Mouse (Mus musculus) MEL (cell line): ENCODE data around the gene Ormdl1. TPM values are rescaled to one million over a fixed set of nuclear protein-coding genes. Genes with fewer than 3 reads are reported as not detected.

ENCODE experiments used
- DNase-seq: peaks from one replicate; pipeline ENCODE4 v3.0.0; 2011; ENCODE audit warnings: low read depth, low spot score
- H3K27ac ChIP-seq: 2 replicates; pipeline ENCODE4 v1.5.1; 2012; ENCODE audit warnings: low read depth, mild to moderate bottlenecking, control low read depth, low read length, moderate library complexity; ENCODE audit not compliant: control insufficient read depth
- H3K27me3 ChIP-seq, 2 experiments: fragments of 150-350 bp in 1 of 2; sonication (generic) in 1 of 2; 2 replicates each; pipeline ENCODE4 v1.6.1; 2012; ENCODE audit warnings: low read length in 2 of 2, mild to moderate bottlenecking in 2 of 2, improper control_type of control experiment in 1 of 2, moderate library complexity in 1 of 2; ENCODE audit not compliant: insufficient read depth in 2 of 2, control insufficient read depth in 1 of 2
- H3K36me3 ChIP-seq, 2 experiments: 2 replicates each; pipeline ENCODE4 v1.6.1; 2012 to 2014; ENCODE audit warnings: low read length in 2 of 2, improper control_type of control experiment in 1 of 2, inconsistent platforms in 1 of 2, mild to moderate bottlenecking in 1 of 2; ENCODE audit not compliant: insufficient read depth in 2 of 2, control insufficient read depth in 1 of 2
- H3K4me1 ChIP-seq, 2 experiments: fragments of 150-350 bp in 1 of 2; sonication (generic) in 1 of 2; 2 replicates each; pipeline ENCODE4 v1.6.1; 2012; ENCODE audit warnings: low read length in 2 of 2, improper control_type of control experiment in 1 of 2, mild to moderate bottlenecking in 1 of 2; ENCODE audit not compliant: insufficient read depth in 2 of 2, control insufficient read depth in 1 of 2
- H3K4me3 ChIP-seq, 2 experiments: fragments of 150-350 bp in 1 of 2; sonication (generic) in 1 of 2; 2 replicates each; pipeline ENCODE4 v1.5.1; 2012; ENCODE audit warnings: low read depth in 2 of 2, low read length in 2 of 2, mild to moderate bottlenecking in 2 of 2, moderate library complexity in 2 of 2, control low read depth in 1 of 2, improper control_type of control experiment in 1 of 2; ENCODE audit not compliant: control insufficient read depth in 1 of 2, insufficient read depth in 1 of 2
- H3K79me2 ChIP-seq: 2 replicates; pipeline ENCODE4 v1.6.1; 2012; ENCODE audit warnings: mild to moderate bottlenecking, low read length, moderate library complexity; ENCODE audit not compliant: control insufficient read depth, poor library complexity, insufficient read depth
- H3K9ac ChIP-seq: 2 replicates; pipeline ENCODE4 v1.6.1; 2012; ENCODE audit warnings: low read depth, mild to moderate bottlenecking, control low read depth, low read length, moderate library complexity; ENCODE audit not compliant: control insufficient read depth, poor library complexity, severe bottlenecking
- H3K9me3 ChIP-seq: fragments of 150-350 bp; sonication (generic); replicated peaks from 2 replicates; pipeline ENCODE4 v1.6.1; 2012; ENCODE audit warnings: mild to moderate bottlenecking, low read length, improper control_type of control experiment, moderate library complexity; ENCODE audit not compliant: insufficient read depth
- BHLHE40 ChIP-seq: IDR thresholded peaks from 2 replicates; pipeline ENCODE4 v1.6.1; 2012; ENCODE audit warnings: low read depth, mild to moderate bottlenecking, inconsistent platforms, low read length, improper control_type of control experiment, borderline replicate concordance
- CHD1 ChIP-seq: IDR thresholded peaks from 2 replicates; pipeline ENCODE4 v1.6.1; 2012; ENCODE audit warnings: low read depth, mild to moderate bottlenecking, inconsistent platforms, low read length, improper control_type of control experiment
- CHD2 ChIP-seq: IDR thresholded peaks from 2 replicates; pipeline ENCODE4 v1.6.1; 2011; ENCODE audit warnings: low read length, improper control_type of control experiment
- CTCF ChIP-seq, 3 experiments: IDR thresholded peaks in 2 of 3; conservative IDR thresholded peaks in 1 of 3; 2 replicates each; pipeline ENCODE4 v1.5.1; 2011 to 2012; ENCODE audit warnings: low read length in 3 of 3, low read depth in 2 of 3, mild to moderate bottlenecking in 2 of 3, improper control_type of control experiment in 1 of 3, inconsistent platforms in 1 of 3, mixed read lengths in 1 of 3, moderate library complexity in 1 of 3; ENCODE audit not compliant: control insufficient read depth in 1 of 3, insufficient read depth in 1 of 3, poor library complexity in 1 of 3, severe bottlenecking in 1 of 3
- ELF1 ChIP-seq: IDR thresholded peaks from 2 replicates; pipeline ENCODE4 v1.6.1; 2014; ENCODE audit warnings: low read depth, mild to moderate bottlenecking, inconsistent platforms, low read length, improper control_type of control experiment, moderate library complexity
- EP300 ChIP-seq, 2 experiments: IDR thresholded peaks; 2 replicates each; pipeline ENCODE4 v1.6.1; 2011; ENCODE audit warnings: improper control_type of control experiment in 2 of 2, low read length in 2 of 2, low read depth in 1 of 2, mild to moderate bottlenecking in 1 of 2
- ETS1 ChIP-seq: IDR thresholded peaks from 2 replicates; pipeline ENCODE4 v1.6.1; 2012; ENCODE audit warnings: low read depth, mild to moderate bottlenecking, inconsistent platforms, low read length, improper control_type of control experiment, moderate library complexity
- GATA1 ChIP-seq: IDR thresholded peaks from 2 replicates; pipeline ENCODE4 v1.6.1; 2011; ENCODE audit warnings: low read depth, low read length, improper control_type of control experiment
- HCFC1 ChIP-seq: IDR thresholded peaks from 2 replicates; pipeline ENCODE4 v1.6.1; 2012; ENCODE audit warnings: low read depth, mild to moderate bottlenecking, inconsistent platforms, low read length, improper control_type of control experiment, moderate library complexity
- JUND ChIP-seq: IDR thresholded peaks from 2 replicates; pipeline ENCODE4 v1.6.1; 2011; ENCODE audit warnings: low read depth, mild to moderate bottlenecking, improper control_type of control experiment, low read length
- MAX ChIP-seq: IDR thresholded peaks from 2 replicates; pipeline ENCODE4 v1.6.1; 2011; ENCODE audit warnings: low read length, improper control_type of control experiment
- MAZ ChIP-seq: IDR thresholded peaks from 2 replicates; pipeline ENCODE4 v1.6.1; 2012; ENCODE audit warnings: low read depth, mild to moderate bottlenecking, inconsistent platforms, low read length, improper control_type of control experiment
- MXI1 ChIP-seq: IDR thresholded peaks from 2 replicates; pipeline ENCODE4 v1.6.1; 2011; ENCODE audit warnings: mild to moderate bottlenecking, low read depth, low read length, improper control_type of control experiment
- MYC ChIP-seq: IDR thresholded peaks from 2 replicates; pipeline ENCODE4 v1.6.1; 2011; ENCODE audit warnings: low read depth, mild to moderate bottlenecking, low read length, improper control_type of control experiment, moderate library complexity
- POLR2A ChIP-seq, 2 experiments: IDR thresholded peaks; 2 replicates each; pipeline ENCODE4 v1.6.1; 2011 to 2012; ENCODE audit warnings: low read length in 2 of 2, mild to moderate bottlenecking in 2 of 2, control low read depth in 1 of 2, improper control_type of control experiment in 1 of 2, low read depth in 1 of 2, moderate library complexity in 1 of 2; ENCODE audit not compliant: control insufficient read depth in 1 of 2, insufficient read depth in 1 of 2, poor library complexity in 1 of 2
- POLR2AphosphoS5 ChIP-seq: IDR thresholded peaks from 2 replicates; pipeline ENCODE4 v1.6.1; 2012; ENCODE audit warnings: low read depth, borderline replicate concordance, mild to moderate bottlenecking, inconsistent platforms, low read length, moderate library complexity, mixed read lengths
- RCOR1 ChIP-seq: IDR thresholded peaks from 2 replicates; pipeline ENCODE4 v1.6.1; 2012; ENCODE audit warnings: low read depth, mild to moderate bottlenecking, inconsistent platforms, low read length, improper control_type of control experiment
- SIN3A ChIP-seq: IDR thresholded peaks from 2 replicates; pipeline ENCODE4 v1.6.1; 2012; ENCODE audit warnings: low read length, improper control_type of control experiment, inconsistent platforms
- SMC3 ChIP-seq: IDR thresholded peaks from 2 replicates; pipeline ENCODE4 v1.6.1; 2011; ENCODE audit warnings: low read depth, low read length, improper control_type of control experiment
- TAL1 ChIP-seq: IDR thresholded peaks from 2 replicates; pipeline ENCODE4 v1.6.1; 2012; ENCODE audit warnings: mild to moderate bottlenecking, inconsistent platforms, low read length, moderate library complexity, mixed read lengths
- TBP ChIP-seq: IDR thresholded peaks from 2 replicates; pipeline ENCODE4 v1.8.0; 2011; ENCODE audit warnings: low read depth, low read length, improper control_type of control experiment
- USF2 ChIP-seq, 2 experiments: IDR thresholded peaks; 2 replicates each; pipeline ENCODE4 v1.6.1; 2011 to 2012; ENCODE audit warnings: improper control_type of control experiment in 2 of 2, low read length in 2 of 2, borderline replicate concordance in 1 of 2, inconsistent platforms in 1 of 2, low read depth in 1 of 2, mild to moderate bottlenecking in 1 of 2; ENCODE audit not compliant: insufficient read depth in 1 of 2
- ZC3H11A ChIP-seq: IDR thresholded peaks from 2 replicates; pipeline ENCODE4 v1.6.1; 2012; ENCODE audit warnings: low read depth, mild to moderate bottlenecking, inconsistent platforms, low read length, improper control_type of control experiment
- ZKSCAN1 ChIP-seq: IDR thresholded peaks from 2 replicates; pipeline ENCODE4 v1.6.1; 2012; ENCODE audit warnings: low read depth, mild to moderate bottlenecking, inconsistent platforms, low read length, improper control_type of control experiment, moderate library complexity
- ZMIZ1 ChIP-seq: IDR thresholded peaks from 2 replicates; pipeline ENCODE4 v1.6.1; 2012; ENCODE audit warnings: low read depth, mild to moderate bottlenecking, inconsistent platforms, low read length, improper control_type of control experiment, moderate library complexity
- ZNF384 ChIP-seq: IDR thresholded peaks from 2 replicates; pipeline ENCODE4 v1.6.1; 2012; ENCODE audit warnings: low read depth, mild to moderate bottlenecking, inconsistent platforms, low read length, improper control_type of control experiment
- polyA plus RNA-seq, 2 experiments: library from polyadenylated mRNA; stranded (reverse) in 1 of 2; unstranded in 1 of 2; fragments of >175 nt in 1 of 2; fragments of >200 nt in 1 of 2; gene quantifications; 2 replicates each; pipeline versions ENCODE4 v1.2.1 to v1.2.4; 2012; ENCODE audit warnings: low replicate concordance in 2 of 2, low read depth in 1 of 2; ENCODE audit not compliant: insufficient read length in 2 of 2, insufficient read depth in 1 of 2, missing spikeins in 1 of 2
- total RNA-seq: library from RNA; depleted of rRNA; stranded (reverse); fragments of 300-350 nt; gene quantifications from 2 replicates; pipeline ENCODE4 v1.2.3, GENCODE M21; 2012

Gene Ormdl1
- total and polyA plus RNA-seq, 3 experiments = 19.9 to 128 (median 31.0) TPM

DNA sequence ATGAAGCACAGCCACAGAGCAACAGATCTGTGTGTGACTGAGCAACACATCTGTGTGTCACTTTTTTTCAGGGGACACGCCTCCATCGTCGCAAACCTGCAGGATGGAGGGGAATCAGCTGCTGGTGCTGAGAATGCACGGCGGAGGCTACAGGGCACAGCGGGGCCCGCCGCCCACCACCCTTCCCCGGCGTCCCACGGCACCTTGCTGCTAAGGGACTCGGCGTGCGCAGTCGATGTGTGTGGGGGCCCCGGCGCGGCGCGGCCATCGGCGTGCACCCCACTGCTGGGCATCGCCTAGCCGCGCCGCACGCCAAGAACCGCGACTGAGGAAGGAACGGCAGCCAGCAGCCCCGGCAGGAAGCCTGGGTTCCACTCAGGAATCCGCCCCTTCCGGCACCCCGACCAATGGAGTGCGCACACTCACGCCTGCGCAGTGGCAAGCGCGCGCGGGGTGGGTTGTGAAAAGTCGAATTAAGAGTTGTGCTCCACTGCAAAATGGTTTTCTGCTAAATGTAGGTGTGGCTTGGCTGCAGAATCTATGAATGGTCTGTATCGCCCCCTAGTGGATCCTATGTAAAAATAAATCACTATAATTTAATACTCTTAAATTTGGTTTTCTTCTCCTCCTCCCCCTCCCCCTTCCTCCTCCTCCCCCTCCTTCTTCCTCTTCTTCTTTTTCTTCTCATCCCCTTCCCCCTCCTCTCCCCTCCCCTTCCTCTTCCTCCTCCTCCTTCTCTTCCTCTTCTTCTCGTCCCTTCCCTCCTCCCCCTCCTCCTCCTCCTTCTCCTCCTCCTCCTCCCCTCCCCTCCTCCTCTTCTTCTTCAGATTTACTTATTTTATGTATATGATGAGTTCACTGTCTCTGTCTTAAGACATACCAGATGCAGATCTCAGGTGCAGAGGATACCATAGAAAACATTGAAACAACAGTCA lies 55.7 kb downstream of the Ormdl1 start, which contains the start of the genes Asdurf, Gm28551 and Asnsd1 (continued):
- TF ChIP-seq CTCF (IDR thresholded peaks at IDR 0.05 in 2 of 3, conservative IDR thresholded peaks at IDR 0.05 in 1 of 3; ENCODE audit: control insufficient read depth in 1 of 3, insufficient read depth in 1 of 3, low read depth in 2 of 3, low read length in 3 of 3, poor library complexity in 1 of 3, severe bottlenecking in 1 of 3) (peak in 2 of 3 experiments; percentile 16 to 76; a peak in 2 of 6 replicates), ZC3H11A (peak; percentile 80), MYC (peak; percentile 65; the same call in 1 of the 2 replicates), TBP (peak; percentile 70; the same call in 1 of the 2 replicates), MAZ (peak; percentile 78; the same call in 1 of the 2 replicates), SMC3 (peak; percentile 73), CHD1 (no peak), BHLHE40 (no peak), ZNF384 (no peak), HCFC1 (peak; percentile 81), POLR2A (IDR thresholded peaks at IDR 0.05; ENCODE audit: control insufficient read depth in 1 of 2, insufficient read depth in 1 of 2, low read depth in 1 of 2, low read length in 2 of 2, poor library complexity in 1 of 2) (peak; percentile 81 to 93), MAX (no peak)
- TF ChIP-seq, all 39 proteins: peak for 16

DNA sequence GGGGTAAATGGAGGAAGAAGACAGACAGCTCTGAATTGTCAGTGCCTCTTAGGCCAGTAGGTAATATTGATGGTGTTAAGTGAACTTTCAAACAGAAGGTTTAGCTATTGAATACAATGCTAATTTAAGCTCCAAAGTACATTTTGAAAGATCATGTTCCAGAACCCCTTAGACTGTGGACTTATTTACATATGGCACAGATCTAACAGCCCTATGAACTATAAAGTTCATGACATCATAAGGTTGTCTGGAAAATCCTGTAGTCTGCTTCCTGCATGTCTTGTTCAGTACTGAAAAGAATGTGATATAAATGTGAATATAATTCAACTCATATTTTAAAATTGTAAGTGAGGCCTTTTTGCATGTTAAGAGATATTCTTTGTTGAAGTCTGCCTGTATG lies 62.1 kb downstream of the Ormdl1 start:
- Histone ChIP-seq H3K9me3 (no peaks in the 10 kb centered on the region), H3K27ac (no peak overlapping the region), H3K9ac (no peak overlapping the region), H3K27me3 (peaks cover 4 to 6% of the 10 kb centered on the region in 2 experiments), H3K4me1 (no peaks in the 10 kb centered on the region), H3K4me3 (no peak overlapping the region), H3K36me3 (no peaks in the 10 kb centered on the region), H3K79me2 (no peaks in the 10 kb centered on the region)
- TF ChIP-seq MXI1 = no peak
- TF ChIP-seq GATA1 = no peak
- no peak for TF ChIP-seq POLR2AphosphoS5
- no peak for TF ChIP-seq SMC3
- no peak for TF ChIP-seq ELF1
- TF ChIP-seq SIN3A = no peak
- TF ChIP-seq JUND = no peak
- TF ChIP-seq EP300 (IDR thresholded peaks at IDR 0.05; ENCODE audit: low read depth in 1 of 2, low read length in 2 of 2) = no peak
- no peak for TF ChIP-seq CHD1
- TF ChIP-seq ZMIZ1 = no peak
- no peak for TF ChIP-seq USF2 (IDR thresholded peaks at IDR 0.05; ENCODE audit: borderline replicate concordance in 1 of 2, insufficient read depth in 1 of 2, low read depth in 1 of 2, low read length in 2 of 2)
- no peak for TF ChIP-seq RCOR1
- no peak for TF ChIP-seq TBP
- no peak for TF ChIP-seq ZKSCAN1
- TF ChIP-seq TAL1 = no peak
- TF ChIP-seq CHD2 = no peak
- no peak for TF ChIP-seq ETS1
- TF ChIP-seq MAX = no peak
- no peak for TF ChIP-seq ZNF384
- no peak for DNase-seq
